Mouse (Mus musculus) E14TG2a.4 (cell line): ENCODE measurements at regions not wholly inside any gene's neighbourhood (a gene's known extent, or its start where the extent isn't known, plus 50 kb on each side); places are given as distances from the start of the nearest gene placed in this dataset.

ENCODE experiments used
- CTCF ChIP-seq: conservative IDR thresholded peaks from 2 replicates; pipeline ENCODE4 v1.5.1; 2014; ENCODE audit warnings: low read length
- NANOG ChIP-seq: IDR thresholded peaks from 2 replicates; pipeline ENCODE4 v1.6.1; 2014; ENCODE audit warnings: borderline replicate concordance, low read length, mixed read lengths
- POU5F1 ChIP-seq: IDR thresholded peaks from 2 replicates; pipeline ENCODE4 v1.6.1; 2014; ENCODE audit warnings: low read length, borderline replicate concordance

- TF ChIP-seq CTCF, result no peak
- TF ChIP-seq NANOG, result no peak
- TF ChIP-seq POU5F1, result no peak
These were observed 142.4 kb upstream of the Dock1 start for GRCm38 (mm10) chr7:134528026-134528425.
